9 mouse cellular contexts compared by ENCODE assay signal in genomic region chr9:124442533-124442855, GRCm38 (mm10). TPM values are rescaled to one million over a fixed set of nuclear protein-coding genes. Genes with fewer than 3 reads are reported as not detected.
DNase-seq lines count a peak whose midpoint lies in the region; ATAC-seq and TF ChIP-seq lines count a peak whose summit lies in the region.
"Had no signal": no experiment of that assay in that cellular context is flagged by ENCODE, and none has a peak within 500 bp of the region (broad histone marks: within the 10 kb centered on the region; RNA-seq: fewer than 3 reads in every experiment).

No protein-coding gene starts in this region.

- no peak overlapping the region for H3K9ac ChIP-seq in intestine, postnatal 0 days (ENCODE audit: low read depth, low read length)
- H3K9ac ChIP-seq in intestine, embryonic 15.5 days, result no peak overlapping the region
- H3K9ac ChIP-seq in ES-Bruce4 (ENCODE audit: low read depth, poor library complexity, severe bottlenecking), result no peak overlapping the region
- H3K9ac ChIP-seq in lung, embryonic 15.5 days, result no peak overlapping the region

- H3K27me3 ChIP-seq in intestine, postnatal 0 days (replicated peaks; ENCODE audit: control insufficient read depth, insufficient read depth, low read length), result no peaks in the 10 kb centered on the region
- H3K27me3 ChIP-seq in intestine, embryonic 15.5 days (replicated peaks), result no peaks in the 10 kb centered on the region
- H3K27me3 ChIP-seq in ES-Bruce4 (ENCODE audit: control insufficient read depth, insufficient read depth, low read length, poor library complexity, severe bottlenecking), result no peaks in the 10 kb centered on the region
- H3K27me3 ChIP-seq in lung, embryonic 15.5 days, result no peaks in the 10 kb centered on the region

- no peak; the same call in 1 of the 2 replicates for TF ChIP-seq EP300 in ES-Bruce4 (IDR thresholded peaks at IDR 0.05; ENCODE audit: insufficient read depth, low read depth, low read length)

- peaks cover 36% of the 10 kb centered on the region for H3K36me3 ChIP-seq in intestine, postnatal 0 days (ENCODE audit: control insufficient read depth, insufficient read depth)
- peaks cover 33% of the 10 kb centered on the region for H3K36me3 ChIP-seq in intestine, embryonic 15.5 days
- H3K36me3 ChIP-seq in ES-Bruce4 (ENCODE audit: control insufficient read depth, insufficient read depth, low read length, poor library complexity, severe bottlenecking), result no peaks in the 10 kb centered on the region
- H3K36me3 ChIP-seq in lung, embryonic 15.5 days, result peaks cover 36% of the 10 kb centered on the region

- intact Hi-C loops in heart, postnatal 14 days (cut with DNase I), result loop anchor here (1.0 kb wide), 1 partner anchor 34 kb away; the partner anchor contains the start of gene Ppp2r3d

- TF ChIP-seq CTCF in intestine, postnatal 0 days (IDR thresholded peaks at IDR 0.05; ENCODE audit: low read depth), result no peak
- TF ChIP-seq CTCF in ES-Bruce4 (IDR thresholded peaks at IDR 0.05; ENCODE audit: low read depth, low read length), result no peak

- H3K9me3 ChIP-seq in intestine, postnatal 0 days (ENCODE audit: control insufficient read depth), result peaks cover 16% of the 10 kb centered on the region
- peaks cover 16% of the 10 kb centered on the region for H3K9me3 ChIP-seq in intestine, embryonic 15.5 days
- H3K9me3 ChIP-seq in ES-Bruce4 (replicated peaks; ENCODE audit: control insufficient read depth, insufficient read depth, low read length, poor library complexity, severe bottlenecking), result no peaks in the 10 kb centered on the region
- H3K9me3 ChIP-seq in lung, embryonic 15.5 days, result peaks cover 25% of the 10 kb centered on the region

- H3K4me1 ChIP-seq in intestine, postnatal 0 days (replicated peaks; ENCODE audit: control insufficient read depth, insufficient read depth, low read length), result no peaks in the 10 kb centered on the region
- no peaks in the 10 kb centered on the region for H3K4me1 ChIP-seq in intestine, embryonic 15.5 days (replicated peaks)
- H3K4me1 ChIP-seq in ES-Bruce4 (ENCODE audit: control insufficient read depth, insufficient read depth, low read length), result no peaks in the 10 kb centered on the region
- H3K4me1 ChIP-seq in lung, embryonic 15.5 days, result no peaks in the 10 kb centered on the region

- 0 out of 2 replicates have a peak, but pooled peaks have one; percentile 0 for ATAC-seq in intestine, postnatal 0 days
- ATAC-seq in intestine, embryonic 15.5 days, result no peak
- 0 out of 2 replicates have a peak, but pooled peaks have one; percentile 1 for ATAC-seq in lung, embryonic 15.5 days (ENCODE audit: borderline replicate concordance, extremely low read depth, low FRiP score, low TSS enrichment)
- ATAC-seq in erythroid progenitor cell, adult 5-6 weeks (replicated peaks; ENCODE audit: low FRiP score, poor library complexity, severe bottlenecking), result no peak

- H3K4me2 ChIP-seq in intestine, postnatal 0 days (replicated peaks; ENCODE audit: low read depth), result no peak overlapping the region
- H3K4me2 ChIP-seq in intestine, embryonic 15.5 days (replicated peaks), result no peak overlapping the region
- no peak overlapping the region for H3K4me2 ChIP-seq in lung, embryonic 15.5 days

- WGBS in intestine, postnatal 0 days, result 99% methylated on average over 15 of the region's 15 CpGs
- 97% methylated on average over 15 of the region's 15 CpGs for WGBS in intestine, embryonic 15.5 days
- WGBS in lung, embryonic 15.5 days, result 98% methylated on average over 15 of the region's 15 CpGs

- peak; percentile 38 for DNase-seq in cerebellum, adult 8-10 months
- peak; percentile 10 to 16 for DNase-seq in heart, postnatal 14 days
- peak; percentile 18 for DNase-seq in thymus, postnatal 14 days

- H3K4me3 ChIP-seq in intestine, postnatal 0 days (ENCODE audit: low read depth, low read length), result no peak overlapping the region
- H3K4me3 ChIP-seq in intestine, embryonic 15.5 days (replicated peaks), result no peak overlapping the region
- H3K4me3 ChIP-seq in ES-Bruce4 (ENCODE audit: low read depth, low read length), result peak overlapping the region; percentile 7; the same call in 1 of the 2 replicates
- H3K4me3 ChIP-seq in lung, embryonic 15.5 days, result no peak overlapping the region

- TF ChIP-seq POLR2A in ES-Bruce4 (IDR thresholded peaks at IDR 0.05; ENCODE audit: insufficient read depth, low read length), result no peak

- no peak overlapping the region; the same call in 1 of the 2 replicates for H3K27ac ChIP-seq in intestine, postnatal 0 days (ENCODE audit: low read depth, low read length)
- no peak overlapping the region for H3K27ac ChIP-seq in intestine, embryonic 15.5 days
- no peak overlapping the region for H3K27ac ChIP-seq in ES-Bruce4 (ENCODE audit: insufficient read depth, low read length)
- no peak overlapping the region for H3K27ac ChIP-seq in lung, embryonic 15.5 days

RNA-seq across cellular contexts. Expression of gene Ppp2r3d, which starts 34.2 kb away (rescaled TPM):
- polyA plus RNA-seq in intestine, postnatal 0 days (2015; fragmentation: Nextera tagmentation; extraction: Ambion mirVana), result 93.5 and 105 TPM in 2 replicates
- 135 and 148 TPM in 2 replicates for polyA plus RNA-seq in intestine, embryonic 15.5 days (2015; fragmentation: Nextera tagmentation; extraction: Ambion mirVana)
- 41.5 and 43.1 TPM in 2 replicates for polyA plus RNA-seq in ES-Bruce4 (2011; ENCODE audit: insufficient read depth, insufficient read length, low read depth, missing spikeins)
- 100 to 1,000 TPM; 117 to 121 TPM for total RNA-seq in heart, postnatal 14 days (2021)
- 132 and 135 TPM in 2 replicates for polyA plus RNA-seq in lung, embryonic 15.5 days (2015; fragmentation: Nextera tagmentation; extraction: Ambion mirVana)
- 5.4 and 5.9 TPM in 2 replicates for total RNA-seq in erythroid progenitor cell, adult 5-6 weeks (2015; ENCODE audit: low replicate concordance)
- total RNA-seq in erythroid progenitor cell, adult 5-6 weeks (2017; ENCODE audit: low replicate concordance), result 9.6 TPM in 1 of 2 replicates, not detected in the other

RNA-seq across cellular contexts. Expression of gene Gm21836, which starts 51.1 kb away (rescaled TPM):
- polyA plus RNA-seq in intestine, postnatal 0 days (2015; fragmentation: Nextera tagmentation; extraction: Ambion mirVana), result not detected in 2 replicates
- not detected in 2 replicates for polyA plus RNA-seq in intestine, embryonic 15.5 days (2015; fragmentation: Nextera tagmentation; extraction: Ambion mirVana)
- polyA plus RNA-seq in ES-Bruce4 (2011; ENCODE audit: insufficient read depth, insufficient read length, low read depth, missing spikeins), result not detected in 2 replicates
- not detected for total RNA-seq in heart, postnatal 14 days (2021)
- not detected in 2 replicates for polyA plus RNA-seq in lung, embryonic 15.5 days (2015; fragmentation: Nextera tagmentation; extraction: Ambion mirVana)
- total RNA-seq in erythroid progenitor cell, adult 5-6 weeks (2015; ENCODE audit: low replicate concordance), result not detected in 2 replicates
- total RNA-seq in erythroid progenitor cell, adult 5-6 weeks (2017; ENCODE audit: low replicate concordance), result not detected in 2 replicates
- polyA plus RNA-seq: gonadal fat pad, adult 2 months had no signal

Comparison
In these comparisons a context has a peak if more than half of its experiments do, and no peak if none do; other contexts are left out.
1. ATAC-seq: peak in intestine, postnatal 0 days (single experiment) and lung, embryonic 15.5 days (single experiment); none in intestine, embryonic 15.5 days (single experiment) and erythroid progenitor cell, adult 5-6 weeks (single experiment).
2. Peak in every context shown above with its lines, with median percentiles within 50 percentile points of each other: DNase-seq.